ENCODE assay signal across 7 mouse cellular contexts in the genomic region with DNA sequence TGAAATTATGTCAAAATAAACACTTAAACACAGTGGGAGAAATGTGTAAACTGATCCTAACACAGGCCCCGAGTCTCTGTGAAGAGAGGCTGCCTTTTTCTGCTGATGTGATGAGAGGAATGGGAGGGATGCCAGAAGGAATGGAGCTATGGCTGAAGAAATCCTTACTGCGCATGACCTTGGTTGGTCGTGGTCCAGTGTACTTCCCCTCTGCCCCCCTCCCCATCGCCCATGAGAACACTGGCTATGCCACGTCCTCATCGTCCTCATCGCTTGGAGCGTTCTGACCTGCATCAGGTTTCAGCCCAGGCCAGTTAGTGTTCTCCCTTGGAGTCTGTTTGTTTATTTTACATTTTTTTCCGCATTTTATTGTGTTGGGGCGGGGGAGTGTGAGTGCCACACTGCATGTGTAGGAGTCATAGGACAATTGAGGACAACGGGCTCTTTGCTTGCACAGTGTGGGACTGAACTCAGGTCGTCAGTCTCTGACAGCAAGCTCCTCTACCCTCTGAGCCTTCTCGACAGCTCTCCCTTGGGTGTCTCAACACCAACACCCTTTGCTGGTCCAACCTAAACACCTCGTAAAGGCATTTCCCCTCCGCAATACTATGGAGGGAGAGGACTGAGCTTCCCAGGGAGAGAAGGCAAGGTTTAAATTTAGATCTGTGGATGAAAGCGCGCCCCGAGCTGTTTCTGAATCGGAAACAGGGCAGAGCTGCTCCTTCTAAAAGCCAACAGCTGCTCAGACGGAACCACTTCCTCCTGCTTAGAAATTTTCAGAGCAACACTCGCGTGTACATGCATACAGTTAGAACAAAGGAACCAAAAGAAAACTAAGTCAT. TPM values are rescaled to one million over a fixed set of nuclear protein-coding genes. Genes with fewer than 3 reads are reported as not detected.
A peak's percentile ranks its signal among the peaks of the same experiment; 100 is the strongest.
DNase-seq lines count a peak whose midpoint lies in the region; ATAC-seq lines count a peak whose summit lies in the region.

No protein-coding gene starts in this region.

- H3K4me3 ChIP-seq in kidney, embryonic 16.5 days (ENCODE audit: low read length), result no peak overlapping the region

- H3K36me3 ChIP-seq in kidney, embryonic 16.5 days (ENCODE audit: insufficient read depth, low read length), result no peaks in the 10 kb centered on the region

- WGBS in kidney, embryonic 16.5 days, result 30% methylated on average over 22 of the region's 22 CpGs

- no peaks in the 10 kb centered on the region for H3K9me3 ChIP-seq in kidney, embryonic 16.5 days (ENCODE audit: low read length)

- 0 out of 2 replicates have a peak overlapping the region, but pooled peaks have one; percentile 10 for H3K4me2 ChIP-seq in kidney, embryonic 16.5 days (replicated peaks; ENCODE audit: low read depth, low read length)

- DNase-seq in 416B (ENCODE audit: low read depth), result peak; percentile 14
- DNase-seq in B cell, adult 2 months, result peak; percentile 51 to 55
- peak; percentile 52 to 56 for DNase-seq in heart, adult 18-20 months
- DNase-seq in thymus, postnatal 36 days, result peak; percentile 68 to 77
- no peak for DNase-seq in urinary bladder, adult 2 months (ENCODE audit: low spot score)

- H3K27me3 ChIP-seq in kidney, embryonic 16.5 days (ENCODE audit: insufficient read depth, low read length), result no peaks in the 10 kb centered on the region

- peak overlapping the region; percentile 31 for H3K9ac ChIP-seq in kidney, embryonic 16.5 days (replicated peaks; ENCODE audit: low read length)

- ATAC-seq in kidney, embryonic 16.5 days (ENCODE audit: low FRiP score, low TSS enrichment), result peak; percentile 69
- peak; percentile 51 for ATAC-seq in megakaryocyte progenitor cell, adult 5-6 weeks (replicated peaks; ENCODE audit: poor library complexity)

- H3K27ac ChIP-seq in kidney, embryonic 16.5 days (ENCODE audit: low read length), result peak overlapping the region; percentile 82

- peaks cover 6% of the 10 kb centered on the region for H3K4me1 ChIP-seq in kidney, embryonic 16.5 days (ENCODE audit: insufficient read depth, low read length)

RNA-seq across cellular contexts. Expression of gene Blm, which starts 19.5 kb away (rescaled TPM):
- total RNA-seq in heart, adult 18-20 months (2021), result 1 to 10 TPM in 1 of 2 experiments, under 1 TPM in 1; 0.94 to 1.3 TPM
- polyA plus RNA-seq in kidney, embryonic 16.5 days (2015; fragmentation: Nextera tagmentation; extraction: Ambion mirVana), result 21.7 and 25.2 TPM in 2 replicates
- total RNA-seq in megakaryocyte progenitor cell, adult 5-6 weeks (2015), result 60.4 and 76.5 TPM in 2 replicates
- 36.9 and 56.7 TPM in 2 replicates for total RNA-seq in megakaryocyte progenitor cell, adult 5-6 weeks (2017)
- 2.3 and 2.7 TPM in 2 replicates for polyA plus RNA-seq in urinary bladder, adult 2 months (2012; rRNA removed)

Comparison
In these comparisons a context has a peak if more than half of its experiments do, and no peak if none do; other contexts are left out.
1. RNA of gene Blm, which starts 19.5 kb away (total RNA-seq): 36.9 to 76.5 TPM in megakaryocyte progenitor cell, adult 5-6 weeks; 0.94 to 1.3 TPM in heart, adult 18-20 months; every median in the first group is over 10 times any median in the second.